12 mouse cellular contexts compared by ENCODE assay signal in the genomic region with DNA sequence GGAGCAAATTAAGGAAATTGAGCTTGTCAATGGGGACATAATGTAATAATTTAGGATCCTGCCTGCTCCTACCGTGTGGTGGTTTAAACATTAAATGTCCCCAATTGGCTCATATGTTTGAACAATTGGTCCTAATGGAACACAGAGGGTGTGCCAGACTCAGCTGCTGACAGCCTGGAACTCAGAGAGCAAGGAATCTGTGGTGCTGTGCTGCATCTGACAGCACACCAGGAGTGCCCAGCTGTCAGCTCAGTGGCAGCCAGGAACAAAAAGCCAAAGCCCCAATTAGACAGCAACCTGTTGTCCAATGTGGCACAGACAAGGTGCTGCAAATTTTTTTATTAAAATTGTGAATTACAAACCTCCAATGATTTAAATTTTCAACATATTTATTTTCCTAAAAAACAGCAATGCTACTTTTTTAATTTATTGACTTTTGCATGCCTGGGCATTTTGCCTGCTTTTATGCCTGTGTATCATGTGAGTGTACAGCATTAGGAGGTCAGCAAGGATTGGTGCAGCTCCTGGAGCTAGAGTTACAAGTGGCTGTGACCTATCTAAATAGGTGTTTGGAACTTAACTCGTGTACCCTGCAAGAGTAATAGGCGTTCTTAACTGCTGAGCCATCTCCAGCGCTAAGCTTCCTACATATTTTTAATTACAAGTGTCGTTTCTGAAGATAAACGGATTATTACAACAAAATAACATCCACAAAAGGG.
DNase-seq lines count a peak whose midpoint lies in the region; ATAC-seq lines count a peak whose summit lies in the region.
"Had no signal": no experiment of that assay in that cellular context is flagged by ENCODE, and none has a peak within 500 bp of the region (broad histone marks: within the 10 kb centered on the region; RNA-seq: fewer than 3 reads in every experiment).

No protein-coding gene starts in this region.

- DNase-seq in heart, postnatal 25 days (ENCODE audit: low spot score): no peak
- peak; percentile 79 for DNase-seq in forebrain, embryonic 14.5 days (ENCODE audit: low spot score)
- DNase-seq in layer of hippocampus, adult 8-10 months (ENCODE audit: low spot score in 2 of 2): peak; percentile 38 to 56
- DNase-seq in natural killer cell, adult 2 months (ENCODE audit: low spot score in 2 of 2): no peak
- DNase-seq in thymus, postnatal 4 days: no peak
- no peak for DNase-seq in frontal cortex, adult 2 months (ENCODE audit: extremely low spot score in 1 of 2, low spot score in 1 of 2)
- DNase-seq: cerebellum, adult 11-12 months; kidney, adult 11 months; liver, embryonic 13.5 days had no signal

- no peaks in the 10 kb centered on the region for H3K36me3 ChIP-seq in heart, embryonic 15.5 days
- no peaks in the 10 kb centered on the region for H3K36me3 ChIP-seq in forebrain, embryonic 14.5 days (ENCODE audit: control insufficient read depth, insufficient read depth, low read length)
- no peaks in the 10 kb centered on the region for H3K36me3 ChIP-seq in neural tube, embryonic 12.5 days
- H3K36me3 ChIP-seq: embryonic facial prominence, embryonic 13.5 days; liver, embryonic 13.5 days had no signal

- ATAC-seq in heart, embryonic 15.5 days (replicated peaks; ENCODE audit: insufficient number of reproducible peaks, insufficient read depth, low FRiP score, low read depth): no peak
- ATAC-seq in forebrain, embryonic 14.5 days: peak; percentile 94
- ATAC-seq in neural tube, embryonic 12.5 days (ENCODE audit: low FRiP score, low read depth): peak; percentile 75; the same call in 1 of the 2 replicates

- peak overlapping the region; percentile 24; the same call in 1 of the 2 replicates for H3K27ac ChIP-seq in heart, embryonic 15.5 days
- no peak overlapping the region for H3K27ac ChIP-seq in forebrain, embryonic 14.5 days (ENCODE audit: low read depth, low read length)
- H3K27ac ChIP-seq in neural tube, embryonic 12.5 days: no peak overlapping the region
- H3K27ac ChIP-seq: embryonic facial prominence, embryonic 13.5 days; liver, embryonic 13.5 days had no signal

- H3K27me3 ChIP-seq in heart, embryonic 15.5 days: no peaks in the 10 kb centered on the region
- H3K27me3 ChIP-seq in forebrain, embryonic 14.5 days (replicated peaks; ENCODE audit: control insufficient read depth, insufficient read depth, low read length): no peaks in the 10 kb centered on the region
- no peaks in the 10 kb centered on the region for H3K27me3 ChIP-seq in neural tube, embryonic 12.5 days (replicated peaks)
- H3K27me3 ChIP-seq: embryonic facial prominence, embryonic 13.5 days; liver, embryonic 13.5 days had no signal

- no peaks in the 10 kb centered on the region for H3K4me1 ChIP-seq in heart, embryonic 15.5 days (replicated peaks)
- H3K4me1 ChIP-seq in forebrain, embryonic 14.5 days (ENCODE audit: control insufficient read depth, insufficient read depth, low read length): no peaks in the 10 kb centered on the region
- H3K4me1 ChIP-seq in neural tube, embryonic 12.5 days: no peaks in the 10 kb centered on the region
- H3K4me1 ChIP-seq: embryonic facial prominence, embryonic 13.5 days; liver, embryonic 13.5 days had no signal

- H3K4me2 ChIP-seq in heart, embryonic 15.5 days: no peak overlapping the region
- no peak overlapping the region for H3K4me2 ChIP-seq in forebrain, embryonic 14.5 days (ENCODE audit: low read length)
- H3K4me2 ChIP-seq in neural tube, embryonic 12.5 days (replicated peaks): no peak overlapping the region
- H3K4me2 ChIP-seq: embryonic facial prominence, embryonic 13.5 days; liver, embryonic 13.5 days had no signal

- H3K4me3 ChIP-seq in heart, embryonic 15.5 days: no peak overlapping the region
- H3K4me3 ChIP-seq in forebrain, embryonic 14.5 days (ENCODE audit: low read depth, low read length): no peak overlapping the region
- H3K4me3 ChIP-seq in neural tube, embryonic 12.5 days: no peak overlapping the region
- H3K4me3 ChIP-seq: embryonic facial prominence, embryonic 13.5 days; liver, embryonic 13.5 days had no signal

- H3K9me3 ChIP-seq in heart, embryonic 15.5 days (replicated peaks): no peaks in the 10 kb centered on the region
- H3K9me3 ChIP-seq in forebrain, embryonic 14.5 days (replicated peaks; ENCODE audit: control insufficient read depth, low read length): no peaks in the 10 kb centered on the region
- H3K9me3 ChIP-seq in neural tube, embryonic 12.5 days: no peaks in the 10 kb centered on the region
- H3K9me3 ChIP-seq: embryonic facial prominence, embryonic 13.5 days; liver, embryonic 13.5 days had no signal

- no peak overlapping the region for H3K9ac ChIP-seq in heart, embryonic 15.5 days
- no peak overlapping the region for H3K9ac ChIP-seq in forebrain, embryonic 14.5 days (ENCODE audit: low read length)
- H3K9ac ChIP-seq in neural tube, embryonic 12.5 days: no peak overlapping the region
- H3K9ac ChIP-seq: embryonic facial prominence, embryonic 13.5 days; liver, embryonic 13.5 days had no signal

- 56% methylated on average over 6 of the region's 6 CpGs for WGBS in heart, embryonic 15.5 days
- WGBS in forebrain, embryonic 14.5 days: 66% methylated on average over 6 of the region's 6 CpGs
- WGBS in neural tube, embryonic 12.5 days: 67% methylated on average over 6 of the region's 6 CpGs

- intact Hi-C loops in heart, postnatal 25 days (cut with DNase I): no loop called here

Comparison
In these comparisons a context has a peak if more than half of its experiments do, and no peak if none do; other contexts are left out.
1. DNase-seq: peak in forebrain, embryonic 14.5 days (single experiment) and layer of hippocampus, adult 8-10 months (2 of 2); none in heart, postnatal 25 days (single experiment), natural killer cell, adult 2 months (0 of 2), thymus, postnatal 4 days (single experiment) and frontal cortex, adult 2 months (0 of 2).